Mouse (Mus musculus) lung, postnatal 10 days (tissue): Measurements from ENCODE around the gene Lims1.

Experiments used
- DNase-seq: peaks from one replicate; pipeline ENCODE4 v3.0.0; 2021

Lims1 gene

DNA sequence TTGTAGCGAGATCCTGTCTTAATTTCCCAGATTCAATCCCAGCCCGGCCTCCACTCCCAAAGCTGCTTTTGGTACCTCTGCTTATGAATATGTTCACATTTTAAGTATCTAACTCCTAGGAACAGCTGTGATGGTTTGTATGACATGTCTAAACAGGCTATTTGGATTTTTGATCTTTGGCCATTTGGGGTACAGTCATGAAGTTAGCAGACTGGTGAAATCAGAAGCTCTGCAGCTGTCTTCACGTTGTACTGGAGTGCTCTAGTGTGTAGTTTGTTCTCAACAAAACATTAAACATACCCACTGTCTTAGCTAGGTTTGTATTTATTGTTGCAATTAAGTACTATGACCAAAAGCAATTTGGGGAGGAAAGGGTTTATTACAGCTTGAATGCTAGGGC, 63.7 kb downstream of the Lims1 start:
- peak; percentile 41 for DNase-seq

DNA sequence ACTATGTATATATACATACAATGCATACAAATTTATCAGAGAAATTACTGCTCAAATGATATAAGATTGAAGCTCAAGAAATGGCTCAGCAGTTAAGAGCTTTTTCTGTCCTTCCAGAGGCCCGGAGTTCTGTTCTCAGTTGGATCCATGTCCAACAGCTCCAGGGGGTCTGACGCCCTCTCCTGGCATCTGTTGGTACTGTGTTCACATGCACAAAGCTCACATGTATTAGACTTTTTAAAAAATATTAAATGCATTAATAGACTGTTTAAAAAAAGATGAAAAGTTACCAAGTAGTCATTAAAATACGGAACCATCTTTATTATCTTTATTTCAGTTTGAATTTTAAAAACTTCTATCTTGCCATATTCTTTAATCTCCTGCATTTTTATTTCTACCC, 65.4 kb downstream of the Lims1 start:
- no peak for DNase-seq

DNA sequence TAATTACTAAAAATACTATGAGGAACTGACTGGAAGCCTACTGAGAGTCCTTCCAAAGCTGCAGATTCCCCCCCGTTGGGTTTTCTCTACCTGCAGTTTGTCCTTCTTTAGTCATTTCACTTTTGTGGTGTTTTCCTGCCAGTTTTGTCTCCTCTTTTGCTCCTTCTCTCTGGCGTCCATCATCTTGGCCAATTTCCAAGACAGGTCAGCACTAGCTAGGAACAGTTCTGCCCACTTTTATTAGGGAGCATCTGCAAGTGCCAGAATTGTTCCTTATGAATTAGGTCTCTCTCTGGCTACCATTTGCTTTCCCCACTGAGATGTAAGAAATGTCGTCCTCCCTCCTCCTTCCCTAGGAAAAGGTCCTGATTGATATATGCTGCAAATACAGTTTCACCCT, 65.9 kb downstream of the Lims1 start:
- DNase-seq: no peak

DNA sequence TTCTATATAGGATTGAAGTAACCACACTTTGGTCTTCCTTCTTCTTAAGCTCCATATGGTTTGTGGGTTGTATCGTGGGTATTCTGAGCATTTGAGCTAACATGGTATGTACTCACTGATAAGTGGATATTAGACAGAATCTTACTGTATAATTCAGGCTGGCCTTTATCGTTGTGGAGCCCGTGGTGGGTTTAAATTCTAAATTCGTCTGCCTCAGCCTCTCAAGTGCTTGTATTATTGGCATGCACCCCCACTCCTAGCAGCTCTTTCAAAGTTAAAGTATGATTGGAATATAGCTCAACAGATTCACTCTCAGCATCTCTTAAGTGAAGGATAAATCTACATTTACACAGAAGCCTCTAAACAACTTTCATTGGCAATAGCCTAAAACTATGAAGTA, 69.2 kb downstream of the Lims1 start:
- DNase-seq: no peak

DNA sequence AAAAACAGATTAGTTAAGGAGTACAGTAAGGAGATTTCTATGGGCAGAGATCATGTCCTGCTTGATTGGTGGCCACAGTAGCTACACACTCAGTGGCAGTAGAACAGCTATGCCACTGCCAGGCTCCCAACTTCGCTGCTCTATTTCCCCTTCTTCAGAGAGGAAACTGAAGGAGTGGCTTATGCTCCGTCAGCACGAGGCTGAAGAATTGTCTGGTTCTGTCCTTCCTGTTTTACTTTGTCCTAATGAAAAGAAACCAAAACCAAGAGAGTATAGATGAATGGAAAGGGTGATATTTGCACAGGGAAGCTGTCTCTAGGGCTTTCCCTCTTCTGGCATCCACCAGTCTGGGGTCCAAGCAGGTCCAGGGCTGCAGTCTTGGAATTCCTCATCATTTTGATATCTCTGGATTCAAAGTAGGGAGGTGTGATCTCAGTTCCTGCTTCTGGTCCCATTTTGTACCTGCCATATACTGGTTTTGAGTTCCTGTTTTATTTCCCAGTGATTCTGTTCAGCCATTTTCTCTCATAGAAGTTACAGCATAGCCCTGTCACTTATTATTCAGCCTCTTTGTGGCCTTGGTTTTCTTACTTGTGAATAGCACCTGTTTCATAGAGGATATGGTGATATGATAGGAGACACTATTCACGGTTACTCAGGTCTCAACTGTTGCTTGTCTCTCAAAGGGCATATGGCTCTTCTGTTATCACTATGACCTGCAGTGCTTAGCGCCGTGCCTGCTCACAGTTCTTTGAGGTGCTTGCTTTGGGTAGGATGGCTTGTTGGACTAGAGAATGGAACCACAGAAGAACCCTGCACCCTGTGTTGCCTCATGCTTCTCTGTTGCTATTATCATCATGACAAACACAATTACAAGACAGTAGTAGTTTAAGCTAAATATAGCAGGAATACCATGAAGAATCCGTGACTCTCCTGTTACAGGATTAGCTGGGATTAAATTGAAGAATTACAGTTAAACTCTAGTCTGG, 70.1 kb downstream of the Lims1 start:
- peak; percentile 39 for DNase-seq

DNA sequence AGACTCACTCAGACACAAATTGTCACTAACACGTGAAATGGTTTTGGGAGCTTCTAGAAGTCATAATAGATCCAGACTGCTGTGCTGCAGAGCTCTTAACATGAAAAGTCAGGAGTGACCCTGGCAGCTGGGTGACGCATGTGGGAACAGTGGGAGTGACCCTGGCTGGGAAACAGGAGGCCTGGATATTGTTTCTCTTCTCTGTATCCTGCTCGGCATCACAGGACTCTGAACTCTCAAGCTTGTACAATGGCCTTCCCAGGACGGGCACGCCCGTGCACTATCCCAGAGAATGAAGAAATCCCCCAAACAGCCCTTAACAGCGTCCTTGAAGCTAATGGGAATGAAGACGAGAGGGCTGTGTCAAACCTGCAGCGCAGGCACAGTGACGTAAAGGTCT, 70.9 kb downstream of the Lims1 start:
- DNase-seq: peak; percentile 84

DNA sequence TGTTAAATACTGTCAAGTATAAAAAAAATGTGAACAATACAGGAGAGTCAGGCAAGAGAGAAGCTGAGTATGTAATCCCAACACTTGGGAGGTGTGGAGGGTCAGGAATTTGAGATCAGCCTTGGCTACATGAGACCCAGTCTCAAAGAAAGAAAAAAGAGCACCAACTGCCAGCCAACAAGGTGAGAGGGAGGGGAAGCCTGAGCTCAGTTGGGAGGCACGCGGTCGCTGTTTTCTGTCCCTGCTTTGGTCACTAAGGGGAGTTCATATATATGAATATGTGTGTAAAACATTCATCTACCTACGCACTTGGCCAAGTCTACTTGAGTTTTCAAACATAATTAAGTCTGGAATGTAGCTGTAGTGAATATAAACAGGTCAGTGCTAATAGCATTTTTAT, 72.0 kb downstream of the Lims1 start:
- no peak for DNase-seq

DNA sequence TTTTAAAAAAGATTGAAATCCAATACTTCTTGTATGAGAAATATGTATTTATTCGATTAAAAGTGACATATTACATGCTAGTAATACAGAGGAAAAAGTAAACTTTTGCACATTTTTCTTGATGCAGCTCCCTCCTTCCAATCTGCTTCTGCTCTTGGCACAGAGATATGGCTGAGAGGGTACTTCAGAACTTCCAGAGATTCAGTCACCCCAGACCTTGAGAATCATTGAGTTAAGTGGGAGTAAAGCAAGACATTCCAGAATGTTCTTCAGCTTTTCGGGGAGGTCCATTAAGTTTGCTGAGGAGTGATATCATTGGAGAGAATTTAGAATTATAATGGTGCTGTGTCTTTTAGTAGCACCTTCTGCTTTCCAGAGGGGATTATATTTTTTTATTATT, 72.5 kb downstream of the Lims1 start:
- DNase-seq: no peak

DNA sequence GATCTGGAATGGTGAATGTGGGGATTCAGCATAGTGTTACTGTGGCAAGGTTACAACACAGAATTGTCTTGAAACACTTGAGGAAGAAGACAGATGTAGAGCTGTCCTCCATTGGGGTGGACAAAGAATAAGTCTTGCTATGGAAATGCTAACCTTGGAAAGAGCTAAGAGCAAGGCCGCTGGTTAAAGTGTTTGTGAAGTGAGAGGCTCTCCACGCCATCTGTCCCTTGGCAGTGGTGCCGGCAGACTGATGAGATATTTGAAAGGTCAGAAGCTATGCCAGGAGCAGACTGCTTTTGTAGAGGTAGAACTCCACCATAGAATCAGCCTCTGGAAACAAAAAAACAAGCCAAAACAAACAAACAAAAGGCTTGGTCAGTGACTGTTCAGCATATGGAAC, 73.3 kb downstream of the Lims1 start:
- DNase-seq: peak; percentile 25

DNA sequence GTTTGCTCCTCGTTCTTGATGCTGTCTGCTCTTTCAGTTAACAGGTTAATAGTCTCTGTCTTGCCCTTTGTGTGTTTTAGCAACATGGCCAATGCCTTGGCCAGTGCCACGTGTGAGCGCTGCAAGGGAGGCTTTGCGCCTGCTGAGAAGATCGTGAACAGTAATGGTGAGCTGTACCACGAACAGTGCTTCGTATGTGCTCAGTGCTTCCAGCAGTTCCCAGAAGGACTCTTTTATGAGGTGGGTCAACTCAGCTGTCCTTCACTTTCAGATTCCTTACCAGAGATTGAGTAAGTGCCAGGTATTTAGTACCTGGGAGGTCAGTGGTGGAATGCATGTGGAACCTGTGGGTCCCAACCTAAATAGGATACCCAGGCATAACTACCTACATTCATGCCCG, 75.7 kb downstream of the Lims1 start:
- no peak for DNase-seq

DNA sequence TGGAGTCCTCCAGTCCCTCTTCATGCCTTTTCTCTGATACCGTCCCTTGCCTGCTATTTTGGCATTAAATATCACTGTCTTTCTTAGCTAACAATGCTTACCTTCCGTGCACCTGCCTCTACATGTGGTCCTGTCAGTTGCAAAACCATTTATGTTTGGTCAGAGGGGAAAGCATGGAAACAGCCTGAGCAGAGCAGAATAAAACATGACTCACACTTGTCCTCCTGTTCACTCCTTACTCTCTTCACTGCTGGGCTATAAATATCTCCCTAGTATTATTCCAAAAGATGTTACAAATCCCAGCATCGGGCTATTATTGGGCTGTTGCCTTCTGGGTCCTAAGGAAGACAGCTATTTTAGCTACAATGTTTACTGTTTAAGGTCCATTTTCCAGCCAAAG, 78.6 kb downstream of the Lims1 start:
- DNase-seq: no peak

DNA sequence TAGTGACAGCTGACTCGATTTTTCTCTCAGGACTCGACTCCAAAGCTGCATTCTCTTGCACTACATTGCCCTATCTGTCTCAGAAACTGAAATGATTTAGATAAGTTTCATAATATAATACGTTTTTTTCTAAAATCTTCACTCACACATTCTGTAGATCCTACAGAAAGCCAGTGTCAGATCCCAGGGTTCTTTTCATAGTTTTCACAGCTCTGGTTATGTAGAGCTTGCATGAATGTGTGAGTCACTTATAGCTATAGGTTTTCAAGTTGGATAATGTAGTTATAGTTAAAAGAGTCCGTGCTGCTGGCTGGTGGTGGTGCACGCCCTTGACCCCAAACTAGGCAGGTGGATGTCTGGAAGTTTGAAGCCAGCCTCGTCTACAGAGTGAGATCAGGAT, 81.4 kb downstream of the Lims1 start:
- no peak for DNase-seq

DNA sequence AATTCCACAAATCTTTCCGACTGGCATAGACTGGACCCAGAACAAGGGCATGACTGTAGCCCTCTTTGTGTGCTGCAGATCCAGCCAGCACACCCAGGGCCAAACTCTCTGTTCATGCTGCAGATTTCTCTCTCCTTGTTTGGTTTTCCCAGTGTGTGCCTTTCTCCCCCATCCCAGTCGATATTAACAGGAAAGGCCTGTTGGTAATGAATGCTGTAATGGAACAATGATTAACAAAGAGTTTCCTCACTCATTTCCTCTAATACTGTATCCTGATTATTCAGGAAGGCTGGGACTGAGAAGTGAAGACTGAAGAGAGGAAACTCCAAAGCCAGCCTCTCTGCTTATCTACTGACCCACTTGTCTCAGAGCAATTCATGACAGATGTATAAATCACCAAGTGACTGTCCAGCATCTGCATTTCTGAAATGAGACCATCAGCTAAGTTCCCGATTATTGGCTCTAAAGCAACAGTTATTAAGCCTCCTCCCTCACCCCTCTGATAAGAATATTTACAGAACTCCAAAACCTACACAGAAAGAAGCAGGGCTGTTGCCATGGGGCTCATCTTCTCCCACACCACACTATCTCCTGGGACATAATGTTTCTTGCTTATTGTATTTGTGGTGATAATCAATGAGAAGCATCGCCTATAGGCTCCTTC, 82.2 kb downstream of the Lims1 start:
- peak; percentile 32 for DNase-seq

DNA sequence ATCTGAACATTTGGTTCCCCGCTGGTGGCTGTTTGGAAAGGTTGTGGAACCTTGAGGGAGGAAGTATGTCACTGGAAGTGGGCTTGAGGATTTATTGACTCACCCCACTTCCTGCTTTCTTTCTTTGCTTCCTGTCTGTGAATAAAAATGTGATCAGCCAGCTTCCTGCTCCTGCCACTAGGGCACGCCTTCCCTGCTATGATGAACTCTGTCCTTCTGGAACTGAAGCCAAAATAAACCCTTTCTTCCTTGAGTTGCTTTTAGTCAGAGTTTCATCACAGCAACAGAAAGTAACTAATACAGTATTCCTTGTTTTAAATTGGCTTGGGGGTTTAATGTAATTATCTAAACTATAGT, 82.7 kb downstream of the Lims1 start:
- peak; percentile 65 for DNase-seq

DNA sequence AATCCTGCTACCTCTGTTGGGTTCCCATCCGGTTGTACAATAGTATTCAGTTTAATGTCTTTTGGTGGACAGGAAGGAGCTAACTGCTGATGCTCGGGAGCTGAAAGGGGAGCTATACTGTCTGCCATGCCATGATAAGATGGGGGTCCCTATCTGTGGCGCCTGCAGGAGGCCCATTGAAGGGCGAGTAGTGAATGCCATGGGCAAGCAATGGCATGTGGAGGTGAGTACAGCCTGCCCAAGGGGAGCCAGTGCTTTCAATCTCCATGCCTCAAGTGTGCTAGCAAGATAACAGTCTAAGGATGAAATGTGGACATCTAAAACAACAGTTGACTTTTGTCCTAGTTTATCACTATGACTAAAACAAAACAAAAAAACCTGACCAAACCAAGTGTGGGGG, 89.1 kb downstream of the Lims1 start:
- DNase-seq: no peak

DNA sequence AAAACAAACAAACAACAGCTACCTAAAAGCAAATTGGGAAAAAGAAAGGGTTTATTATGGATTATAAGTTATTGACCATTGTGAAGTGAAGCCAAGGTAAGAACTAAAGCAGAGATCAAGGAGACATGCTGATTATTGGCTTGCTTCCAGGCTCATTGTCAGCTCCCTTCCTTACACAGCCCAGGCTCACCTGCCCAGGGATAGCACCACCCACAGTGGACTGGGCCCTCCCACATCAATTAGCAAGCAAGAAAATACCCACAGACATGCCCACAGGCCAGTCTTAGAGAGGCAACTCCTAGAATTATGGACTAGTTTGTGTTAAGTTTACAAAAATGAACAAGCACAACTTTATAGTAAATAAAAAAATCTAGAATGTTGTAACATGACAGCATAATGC, 89.6 kb downstream of the Lims1 start:
- DNase-seq: no peak

DNA sequence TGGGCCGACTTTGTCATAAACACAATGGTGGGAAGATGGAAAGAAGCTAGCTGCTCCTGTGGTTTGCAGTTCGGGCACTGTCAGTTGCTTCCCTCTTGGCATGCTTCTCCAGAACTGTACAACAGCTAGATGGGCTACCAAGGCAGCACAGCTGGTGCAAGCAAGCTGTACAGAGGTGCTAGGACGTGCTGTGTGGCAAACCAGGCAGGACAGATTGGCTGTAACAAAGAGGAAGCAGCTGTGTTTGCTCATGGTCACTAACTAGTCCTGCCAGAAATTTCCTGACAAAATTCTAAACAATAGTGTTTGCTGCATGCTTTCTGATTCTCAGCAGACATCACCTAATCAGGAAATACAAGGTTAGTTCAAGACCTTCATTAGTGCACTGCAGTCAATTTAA, 93.4 kb downstream of the Lims1 start:
- DNase-seq: peak; percentile 77

DNA sequence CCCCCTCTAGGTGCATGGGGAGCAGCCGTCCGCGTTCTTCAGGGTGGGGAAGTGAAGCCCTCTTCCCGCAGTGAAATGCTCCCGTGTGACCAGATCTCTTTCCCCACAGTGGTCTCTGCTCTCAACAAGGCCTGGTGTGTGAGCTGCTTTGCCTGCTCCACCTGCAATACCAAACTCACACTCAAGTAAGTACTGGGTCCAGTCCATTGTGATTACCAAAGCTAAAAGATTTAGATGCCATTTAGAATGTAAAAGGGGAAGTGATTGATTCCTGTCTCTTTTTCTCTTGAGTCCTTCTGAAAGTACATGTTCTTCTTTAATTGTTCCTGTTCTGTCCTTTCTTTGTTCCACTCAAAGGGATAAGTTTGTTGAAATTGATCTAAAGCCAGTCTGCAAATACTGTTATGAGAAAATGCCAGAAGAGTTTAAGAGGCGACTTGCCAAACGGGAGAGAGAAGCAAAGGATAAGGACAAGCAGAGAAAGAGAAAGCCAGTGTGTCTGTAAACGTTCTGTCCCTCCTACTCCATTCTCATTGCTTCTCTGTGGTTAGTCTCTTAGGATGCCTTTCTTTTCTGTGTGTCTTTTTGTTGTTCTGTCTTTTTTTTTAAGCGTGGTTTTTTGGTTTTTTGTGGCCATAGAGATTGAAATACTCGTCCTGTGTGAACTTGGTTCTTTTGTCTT, 95.2 kb downstream of the Lims1 start:
- DNase-seq: peak; percentile 18

DNA sequence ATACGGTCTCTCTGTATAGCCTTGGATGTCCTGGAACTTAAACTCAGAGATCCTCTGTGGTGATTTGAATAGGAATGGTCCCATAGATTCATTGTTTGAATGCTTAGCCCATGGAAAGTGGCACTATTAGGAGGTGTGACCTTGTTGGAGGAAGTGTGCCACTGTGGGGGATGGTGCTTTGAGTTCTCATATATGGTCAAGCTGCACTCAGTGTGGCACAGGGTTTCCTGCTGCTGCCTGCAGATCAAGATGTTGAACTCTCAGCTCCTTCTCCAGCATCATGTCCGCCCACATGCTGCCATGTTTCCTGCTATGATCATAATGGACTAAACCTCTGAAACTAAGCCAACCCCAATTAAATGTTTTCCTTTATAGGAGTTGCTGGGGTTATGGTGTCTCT, 104.7 kb downstream of the Lims1 start:
- no peak for DNase-seq

DNA sequence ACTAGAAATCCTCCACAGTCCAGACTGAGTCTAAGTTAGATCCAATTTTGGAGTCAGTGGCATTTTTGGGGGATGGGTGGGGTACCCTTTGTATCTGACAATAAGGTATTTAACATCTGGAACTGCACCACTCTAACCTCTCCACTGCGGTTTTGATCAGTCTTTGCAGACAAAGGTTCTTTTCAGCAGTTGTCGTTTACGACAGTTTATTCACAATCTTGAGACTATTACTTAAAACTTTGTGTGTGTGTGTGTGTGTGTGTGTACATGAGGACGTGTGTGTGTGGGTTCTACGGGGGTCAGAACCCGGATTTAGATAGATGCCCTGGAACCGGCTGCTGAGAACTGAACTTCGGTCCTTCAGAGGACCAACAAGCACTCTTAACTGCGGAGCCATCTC, 122.6 kb downstream of the Lims1 start:
- peak; percentile 18 for DNase-seq

DNA sequence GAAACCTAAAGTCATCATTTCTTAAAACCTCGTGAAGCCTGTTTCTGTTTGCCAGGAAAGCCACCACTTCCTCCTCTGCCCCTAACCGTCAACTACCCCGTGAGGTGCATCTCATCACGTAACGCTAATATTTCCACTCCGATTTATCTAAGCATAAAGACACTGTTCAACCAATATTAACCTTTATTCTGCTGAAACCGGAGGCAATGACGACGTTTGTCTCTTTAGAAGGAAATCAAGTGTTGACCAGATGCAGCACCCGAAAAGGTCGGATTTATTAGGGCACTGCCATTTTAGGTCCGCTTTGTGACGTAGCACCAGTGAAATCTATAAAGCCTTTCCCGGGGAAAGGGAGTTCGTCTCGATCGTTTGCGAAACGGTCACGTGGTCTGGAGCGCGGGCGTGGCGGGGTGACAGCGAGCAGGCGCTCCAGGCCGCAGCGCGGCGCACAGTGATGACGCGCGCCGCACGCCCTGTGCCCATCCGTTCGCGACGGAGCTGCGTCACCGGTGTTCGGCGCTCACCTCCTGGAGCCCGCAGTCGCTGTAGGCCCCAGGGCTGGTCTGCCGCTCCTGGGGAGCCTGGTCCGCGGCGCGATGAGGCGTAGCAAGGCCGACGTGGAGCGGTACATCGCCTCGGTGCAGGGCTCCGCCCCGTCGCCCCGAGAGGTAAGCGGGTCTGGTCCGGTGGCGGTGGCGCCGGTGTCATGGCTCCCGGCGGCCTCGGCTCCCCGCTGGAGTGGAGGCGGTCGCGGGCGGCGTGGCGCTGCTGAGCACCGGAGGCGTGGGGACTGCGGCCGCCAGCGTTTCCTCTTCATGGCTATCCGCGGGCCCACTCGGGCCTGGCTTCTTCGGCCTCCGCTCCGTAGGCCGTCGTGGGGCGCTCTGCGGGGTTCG, 123.4 kb downstream of the Lims1 start, which contains the start of gene Ranbp2:
TSS of gene Ranbp2 (plus strand) at position 537 of the 896 bp plus-strand sequence.
- DNase-seq: peak; percentile 99

DNA sequence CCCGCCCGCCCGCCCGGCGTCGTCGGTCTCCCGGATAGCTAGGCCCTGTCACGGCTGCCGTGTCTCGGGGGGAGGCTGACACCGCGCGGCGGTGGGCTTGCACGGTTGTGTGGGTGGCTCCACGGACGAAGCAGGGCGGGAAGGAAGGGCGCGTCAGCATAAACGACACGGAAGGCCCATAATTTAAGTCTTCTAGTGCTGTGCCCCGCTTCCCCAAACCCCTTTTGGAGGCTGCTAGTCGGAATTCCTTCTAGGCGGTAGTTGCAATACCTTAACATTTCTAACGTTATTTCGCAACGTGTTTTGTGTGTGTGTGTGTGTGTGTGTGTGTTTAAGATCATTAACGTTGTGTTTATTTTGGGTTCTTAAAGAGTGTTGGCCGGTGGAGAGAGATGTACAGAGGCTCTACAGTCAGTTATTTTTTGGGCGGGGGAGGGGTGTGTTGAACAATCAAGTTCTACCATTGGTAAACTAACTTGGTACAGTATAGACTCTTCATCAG, 124.1 kb downstream of the Lims1 start:
- no peak for DNase-seq
